Mouse (Mus musculus) kidney, adult 2 months (tissue): ENCODE results near the gene Bcl2l13.

Experiments
- CTCF ChIP-seq: fragments of 200-500 bp; conservative IDR thresholded peaks from 2 replicates; pipeline ENCODE4 v1.5.1; 2011; ENCODE audit warnings: low read depth, mild to moderate bottlenecking, control low read depth, low read length, moderate library complexity, mixed read lengths; ENCODE audit not compliant: insufficient read depth, insufficient read length
- POLR2A ChIP-seq: fragments of 200-500 bp; IDR thresholded peaks from one replicate; pipeline ENCODE4 v1.6.1; 2011; ENCODE audit warnings: low read depth, low read length, control low read depth

GRCm38 (mm10) chr6:120868824-120869223 lies 32.8 kb downstream of the Bcl2l13 start:
- TF ChIP-seq POLR2A (no peak), CTCF (no peak)
